Mouse (Mus musculus): ENCODE measurements around the gene Adssl1. TPM values are rescaled to one million over a fixed set of nuclear protein-coding genes. Genes with fewer than 3 reads are reported as not detected.
A peak's percentile ranks its signal among the peaks of the same experiment; 100 is the strongest.

Gene Adssl1
- total and polyA plus RNA-seq, 2 experiments from 2014 or later, result 2.6 to 8.4 TPM

GRCm38 (mm10) chr12:112673576-112674091, 53.8 kb downstream of the Adssl1 start:
- H3K9me3 ChIP-seq (ENCODE audit: low read length), result no peaks in the 10 kb centered on the region
- peak overlapping the region; percentile 92 for H3K4me3 ChIP-seq (ENCODE audit: low read length)
- H3K36me3 ChIP-seq (ENCODE audit: insufficient read depth, low read length), result peaks cover 26% of the 10 kb centered on the region
- WGBS, result under 1% methylated on average over 55 of the region's 68 CpGs
- H3K27me3 ChIP-seq (ENCODE audit: insufficient read depth, low read length), result 0 out of 2 replicates have a peak, but pooled peaks cover 8% of the 10 kb centered on the region
- peak overlapping the region; percentile 90 for H3K4me2 ChIP-seq (ENCODE audit: low read depth, low read length)
- DNase-seq (ENCODE audit: low spot score) (peak; percentile 62), ATAC-seq (no peak)
- H3K27ac ChIP-seq, result peak overlapping the region; percentile 95
- peak overlapping the region; percentile 98 for H3K9ac ChIP-seq (replicated peaks; ENCODE audit: low read length)
- H3K4me1 ChIP-seq (ENCODE audit: insufficient read depth, low read length), result peaks cover 26% of the 10 kb centered on the region
- TF ChIP-seq CTCF (IDR thresholded peaks at IDR 0.05; ENCODE audit: low read depth), result no peak

GRCm38 (mm10) chr12:112674132-112675011, 54.5 kb downstream of the Adssl1 start, which contains the start of gene Akt1:
TSS of gene Akt1 (minus strand) at chr12:112674884.
- Histone ChIP-seq H3K4me1 (ENCODE audit: insufficient read depth, low read length) (peaks cover 26% of the 10 kb centered on the region), H3K27me3 (ENCODE audit: insufficient read depth, low read length) (0 out of 2 replicates have a peak, but pooled peaks cover 9% of the 10 kb centered on the region), H3K9ac (replicated peaks; ENCODE audit: low read length) (peak within 1 kb of the TSS; percentile 98), H3K27ac (peak within 1 kb of the TSS; percentile 95), H3K4me3 (ENCODE audit: low read length) (peak within 1 kb of the TSS; percentile 92), H3K9me3 (ENCODE audit: low read length) (no peaks in the 10 kb centered on the region), H3K36me3 (ENCODE audit: insufficient read depth, low read length) (peaks cover 19% of the 10 kb centered on the region), H3K4me2 (ENCODE audit: low read depth, low read length) (peak within 1 kb of the TSS; percentile 90)
- no peak for TF ChIP-seq CTCF (IDR thresholded peaks at IDR 0.05; ENCODE audit: low read depth)
- ATAC-seq, result peak; percentile 10; the same call in 1 of the 2 replicates
- WGBS, result under 1% methylated on average over 53 of the region's 70 CpGs
- peak; percentile 68 for DNase-seq (ENCODE audit: low spot score)

GRCm38 (mm10) chr12:112675245-112676035, 55.6 kb downstream of the Adssl1 start:
- peaks cover 26% of the 10 kb centered on the region for H3K4me1 ChIP-seq (ENCODE audit: insufficient read depth, low read length)
- H3K27ac ChIP-seq, result peak overlapping the region; percentile 95; the same call in 1 of the 2 replicates
- 12% methylated on average over 18 of the region's 18 CpGs for WGBS

GRCm38 (mm10) chr12:112677076-112677475, 57.2 kb downstream of the Adssl1 start:
- 40% methylated on average over 5 of the region's 5 CpGs for WGBS

More at GRCm38 (mm10) chr12:112675245-112676035, 55.6 kb downstream of the Adssl1 start:
- 0 out of 2 replicates have a peak overlapping the region, but pooled peaks have one; percentile 98 for H3K9ac ChIP-seq (replicated peaks; ENCODE audit: low read length)
- peaks cover 17% of the 10 kb centered on the region for H3K27me3 ChIP-seq (ENCODE audit: insufficient read depth, low read length)
- peak overlapping the region; percentile 92; the same call in 1 of the 2 replicates for H3K4me3 ChIP-seq (ENCODE audit: low read length)
- no peaks in the 10 kb centered on the region for H3K9me3 ChIP-seq (ENCODE audit: low read length)
- H3K4me2 ChIP-seq (ENCODE audit: low read depth, low read length), result peak overlapping the region; percentile 90
- peaks cover 9% of the 10 kb centered on the region for H3K36me3 ChIP-seq (ENCODE audit: insufficient read depth, low read length)
- TF ChIP-seq CTCF (IDR thresholded peaks at IDR 0.05; ENCODE audit: low read depth), result peak; percentile 89
- ATAC-seq (peak; percentile 63), DNase-seq (ENCODE audit: low spot score) (peak; percentile 91)

GRCm38 (mm10) chr12:112677943-112678554, 58.2 kb downstream of the Adssl1 start:
- DNase-seq (ENCODE audit: low spot score) (no peak), ATAC-seq (no peak)
- H3K9me3 ChIP-seq (ENCODE audit: low read length), result no peaks in the 10 kb centered on the region
- 17% methylated on average over 19 of the region's 19 CpGs for WGBS
- peaks cover 9% of the 10 kb centered on the region; the same call in 1 of the 2 replicates for H3K4me1 ChIP-seq (ENCODE audit: insufficient read depth, low read length)
- H3K27ac ChIP-seq, result no peak overlapping the region
- peak overlapping the region; percentile 51 for H3K4me3 ChIP-seq (ENCODE audit: low read length)
- H3K27me3 ChIP-seq (ENCODE audit: insufficient read depth, low read length), result peaks cover 17% of the 10 kb centered on the region
- no peaks in the 10 kb centered on the region for H3K36me3 ChIP-seq (ENCODE audit: insufficient read depth, low read length)
- H3K4me2 ChIP-seq (ENCODE audit: low read depth, low read length), result peak overlapping the region; percentile 92
- TF ChIP-seq CTCF (IDR thresholded peaks at IDR 0.05; ENCODE audit: low read depth), result peak; percentile 52
- H3K9ac ChIP-seq (replicated peaks; ENCODE audit: low read length), result peak overlapping the region; percentile 47

More at GRCm38 (mm10) chr12:112677076-112677475, 57.2 kb downstream of the Adssl1 start:
- no peak for TF ChIP-seq CTCF (IDR thresholded peaks at IDR 0.05; ENCODE audit: low read depth)
- Histone ChIP-seq H3K27ac (no peak overlapping the region), H3K36me3 (ENCODE audit: insufficient read depth, low read length) (no peaks in the 10 kb centered on the region), H3K27me3 (ENCODE audit: insufficient read depth, low read length) (peaks cover 17% of the 10 kb centered on the region), H3K4me2 (ENCODE audit: low read depth, low read length) (no peak overlapping the region), H3K4me1 (ENCODE audit: insufficient read depth, low read length) (peaks cover 13% of the 10 kb centered on the region), H3K9ac (replicated peaks; ENCODE audit: low read length) (no peak overlapping the region), H3K4me3 (ENCODE audit: low read length) (no peak overlapping the region), H3K9me3 (ENCODE audit: low read length) (no peaks in the 10 kb centered on the region)
- no peak for ATAC-seq
- no peak for DNase-seq (ENCODE audit: low spot score)
